Mouse (Mus musculus) lung, postnatal 0 days (tissue): ENCODE data around the gene Zhx3. TPM values are rescaled to one million over a fixed set of nuclear protein-coding genes. Genes with fewer than 3 reads are reported as not detected.

ENCODE experiments used
- ATAC-seq: fragments of 200-750 bp; cut with Nextera tagmentation; 2 replicates; pipeline ENCODE4 v1.8.0; 2017; ENCODE audit warnings: moderate library complexity
- DNase-seq: peaks from one replicate; pipeline ENCODE4 v3.0.0-alpha.2; 2016; ENCODE audit warnings: low spot score
- H3K27ac ChIP-seq: fragments of 300-500 bp; sonication (generic); 2 replicates; pipeline ENCODE4 v1.5.1; 2014; ENCODE audit warnings: antibody characterized with exemption, mild to moderate bottlenecking, low read length, mixed read lengths
- H3K27me3 ChIP-seq: fragments of 300-500 bp; sonication (generic); replicated peaks from 2 replicates; pipeline ENCODE4 v1.6.1; 2014; ENCODE audit warnings: low read length, mixed read lengths; ENCODE audit not compliant: insufficient read depth
- H3K36me3 ChIP-seq: fragments of 300-500 bp; sonication (generic); 2 replicates; pipeline ENCODE4 v1.6.1; 2014; ENCODE audit warnings: low read length, mixed read lengths; ENCODE audit not compliant: insufficient read depth
- H3K4me1 ChIP-seq: fragments of 300-500 bp; sonication (generic); 2 replicates; pipeline ENCODE4 v1.6.1; 2014; ENCODE audit warnings: antibody characterized with exemption, low read depth, low read length, mixed read lengths; ENCODE audit not compliant: insufficient read depth
- H3K4me2 ChIP-seq: fragments of 300-500 bp; sonication (generic); replicated peaks from 2 replicates; pipeline ENCODE4 v1.6.1; 2014; ENCODE audit warnings: low read depth, mild to moderate bottlenecking, low read length, moderate library complexity, mixed read lengths
- H3K4me3 ChIP-seq: fragments of 300-500 bp; sonication (generic); 2 replicates; pipeline ENCODE4 v1.5.1; 2014; ENCODE audit warnings: low read depth, low read length
- H3K9ac ChIP-seq: fragments of 300-500 bp; sonication (generic); replicated peaks from 2 replicates; pipeline ENCODE4 v1.6.1; 2014; ENCODE audit warnings: low read depth, mild to moderate bottlenecking
- H3K9me3 ChIP-seq: fragments of 300-500 bp; sonication (generic); 2 replicates; pipeline ENCODE4 v1.6.1; 2016; ENCODE audit warnings: low read length, mixed read lengths
- CTCF ChIP-seq: IDR thresholded peaks from 2 replicates; pipeline ENCODE4 v1.5.1; 2016; ENCODE audit warnings: antibody characterized with exemption, mild to moderate bottlenecking
- EP300 ChIP-seq: IDR thresholded peaks from 2 replicates; pipeline ENCODE4 v1.6.1; 2016; ENCODE audit warnings: antibody characterized with exemption, mild to moderate bottlenecking, control low read depth
- WGBS: fragments of 180-500 bp; shearing (Covaris S2); extraction: QIAGEN DNeasy Blood & Tissue Kit; methylation state at CpG from one replicate; pipeline ENCODE4 v1.1.7; 2014; 5-methylcytosine and 5-hydroxymethylcytosine counted together
- polyA plus RNA-seq: library from polyadenylated mRNA; unstranded; fragments of >200 nt; fragmentation: Nextera tagmentation; extraction: Ambion mirVana; gene quantifications from 2 replicates; pipeline ENCODE4 v1.2.1, GENCODE M21; 2015

Zhx3 gene
- polyA plus RNA-seq, 1 experiment from 2014 or later, result 10.9 TPM

- ATAC-seq, result no peak
- no peak for TF ChIP-seq EP300
- no peak for TF ChIP-seq CTCF
- WGBS, result 78% methylated on average over 8 of the region's 8 CpGs
- no peak overlapping the region for H3K4me2 ChIP-seq
- no peak overlapping the region for H3K9ac ChIP-seq
- H3K9me3 ChIP-seq, result no peaks in the 10 kb centered on the region
- H3K4me1 ChIP-seq, result no peaks in the 10 kb centered on the region
- H3K27ac ChIP-seq, result no peak overlapping the region
- H3K36me3 ChIP-seq, result 0 out of 2 replicates have a peak, but pooled peaks cover 10% of the 10 kb centered on the region
- H3K4me3 ChIP-seq, result no peak overlapping the region
- DNase-seq, result no peak
- no peaks in the 10 kb centered on the region for H3K27me3 ChIP-seq
Observed at GRCm38 (mm10) chr2:160771325-160772276, 101.2 kb downstream of the Zhx3 start.

- Histone ChIP-seq H3K36me3 (0 out of 2 replicates have a peak, but pooled peaks cover 10% of the 10 kb centered on the region), H3K4me1 (no peaks in the 10 kb centered on the region), H3K4me2 (no peak overlapping the region), H3K4me3 (no peak overlapping the region), H3K27ac (no peak overlapping the region), H3K27me3 (no peaks in the 10 kb centered on the region), H3K9me3 (no peaks in the 10 kb centered on the region), H3K9ac (no peak overlapping the region)
- WGBS, result 91% methylated on average over 1 of the region's 1 CpGs
- no peak for TF ChIP-seq CTCF
- no peak for TF ChIP-seq EP300
- ATAC-seq, result no peak
- no peak for DNase-seq
Observed at GRCm38 (mm10) chr2:160770871-160771270, 101.9 kb downstream of the Zhx3 start.

DNA sequence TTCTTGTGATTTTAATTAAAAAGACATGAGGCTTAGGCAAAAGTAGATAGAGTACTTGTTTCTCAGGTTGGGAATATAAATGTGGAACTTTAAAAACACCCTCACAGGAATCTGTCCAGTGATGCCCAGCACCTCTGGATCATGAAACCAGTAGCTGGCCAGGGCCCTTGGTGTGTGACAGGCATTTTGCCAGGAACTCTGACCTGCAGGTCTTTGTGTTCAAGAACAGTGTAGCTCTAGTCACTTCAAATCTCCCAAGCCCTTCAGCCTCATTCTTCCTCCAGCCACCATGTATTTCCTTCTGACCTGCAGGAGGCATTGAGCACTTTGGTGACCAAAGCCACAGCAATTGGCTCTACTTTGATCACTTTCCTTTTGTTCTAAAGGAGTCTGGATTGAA is 102.4 kb downstream of the Zhx3 start:
- Histone ChIP-seq H3K36me3 (0 out of 2 replicates have a peak, but pooled peaks cover 10% of the 10 kb centered on the region), H3K27me3 (no peaks in the 10 kb centered on the region), H3K4me3 (no peak overlapping the region), H3K4me1 (no peaks in the 10 kb centered on the region), H3K9ac (no peak overlapping the region), H3K27ac (no peak overlapping the region), H3K9me3 (no peaks in the 10 kb centered on the region), H3K4me2 (no peak overlapping the region)
- TF ChIP-seq EP300 (no peak), CTCF (no peak)
- DNase-seq (no peak), ATAC-seq (no peak)

GRCm38 (mm10) chr2:160768997-160769396 is 103.8 kb downstream of the Zhx3 start:
- Histone ChIP-seq H3K27me3 (no peaks in the 10 kb centered on the region), H3K27ac (no peak overlapping the region), H3K4me3 (no peak overlapping the region), H3K36me3 (0 out of 2 replicates have a peak, but pooled peaks cover 10% of the 10 kb centered on the region), H3K4me1 (no peaks in the 10 kb centered on the region), H3K4me2 (no peak overlapping the region), H3K9me3 (no peaks in the 10 kb centered on the region), H3K9ac (no peak overlapping the region)
- DNase-seq (no peak), ATAC-seq (no peak)
- TF ChIP-seq CTCF, result no peak
- no peak for TF ChIP-seq EP300
- 88% methylated on average over 2 of the region's 2 CpGs for WGBS

DNA sequence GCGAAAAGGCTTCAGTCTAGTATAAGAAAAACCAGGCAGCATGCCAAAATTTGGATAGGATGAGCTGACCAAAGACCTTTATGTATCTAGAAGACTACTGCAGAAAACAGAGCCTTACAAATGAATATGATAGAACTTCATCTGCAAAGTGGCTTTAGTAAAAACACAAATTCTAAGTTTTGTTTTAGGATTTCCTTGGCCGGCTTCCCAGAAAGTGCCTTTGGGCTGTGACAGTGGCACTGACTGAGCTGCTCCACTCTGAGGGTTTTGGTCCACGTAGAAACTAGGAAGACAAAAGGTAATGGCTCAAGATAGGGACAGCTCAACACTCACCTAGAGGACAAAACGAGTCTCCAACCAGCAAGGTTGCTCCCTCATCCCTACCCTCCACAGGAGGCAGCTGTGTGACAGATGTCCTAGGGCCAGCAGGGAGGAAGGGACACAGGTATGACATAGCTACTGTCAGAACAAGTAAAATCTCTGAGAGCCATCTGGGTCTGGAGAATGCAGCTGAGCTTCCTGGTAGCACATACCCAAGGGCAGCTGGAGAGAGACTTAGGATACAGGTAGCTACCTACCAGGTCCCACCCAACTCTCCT is 104.6 kb downstream of the Zhx3 start:
- Histone ChIP-seq H3K4me3 (no peak overlapping the region), H3K27me3 (no peaks in the 10 kb centered on the region), H3K9ac (no peak overlapping the region), H3K27ac (no peak overlapping the region), H3K9me3 (no peaks in the 10 kb centered on the region), H3K36me3 (0 out of 2 replicates have a peak, but pooled peaks cover 10% of the 10 kb centered on the region), H3K4me2 (no peak overlapping the region), H3K4me1 (no peaks in the 10 kb centered on the region)
- ATAC-seq, result no peak
- DNase-seq, result no peak
- no peak for TF ChIP-seq EP300
- WGBS, result 67% methylated on average over 4 of the region's 4 CpGs

GRCm38 (mm10) chr2:160767201-160767600 is 105.6 kb downstream of the Zhx3 start:
- Histone ChIP-seq H3K36me3 (0 out of 2 replicates have a peak, but pooled peaks cover 11% of the 10 kb centered on the region), H3K9ac (no peak overlapping the region), H3K4me1 (no peaks in the 10 kb centered on the region), H3K9me3 (no peaks in the 10 kb centered on the region), H3K27ac (no peak overlapping the region), H3K4me3 (no peak overlapping the region), H3K4me2 (no peak overlapping the region), H3K27me3 (no peaks in the 10 kb centered on the region)
- WGBS, result 100% methylated on average over 2 of the region's 2 CpGs
- DNase-seq (no peak), ATAC-seq (no peak)
- TF ChIP-seq EP300 (no peak), CTCF (no peak)
